Mouse (Mus musculus) hindbrain, embryonic 13.5 days (tissue): Measurements from ENCODE around the gene Krtap7-1. TPM values are rescaled to one million over a fixed set of nuclear protein-coding genes. Genes with fewer than 3 reads are reported as not detected.

Experiments
- ATAC-seq: fragments of 200-750 bp; cut with Nextera tagmentation; 2 replicates; pipeline ENCODE4 v1.8.0; 2017; ENCODE audit warnings: moderate TSS enrichment; ENCODE audit not compliant: low FRiP score
- H3K27ac ChIP-seq: fragments of 300-500 bp; sonication (generic); 2 replicates; pipeline ENCODE4 v1.5.1; 2015; ENCODE audit warnings: inconsistent platforms, mild to moderate bottlenecking, moderate library complexity
- H3K27me3 ChIP-seq: fragments of 300-500 bp; sonication (generic); 2 replicates; pipeline ENCODE4 v1.6.1; 2015; ENCODE audit warnings: mild to moderate bottlenecking, inconsistent platforms
- H3K36me3 ChIP-seq: fragments of 300-500 bp; sonication (generic); 2 replicates; pipeline ENCODE4 v1.6.1; 2015; ENCODE audit warnings: mild to moderate bottlenecking, inconsistent platforms
- H3K4me1 ChIP-seq: fragments of 300-500 bp; sonication (generic); replicated peaks from 2 replicates; pipeline ENCODE4 v1.6.1; 2015; ENCODE audit warnings: inconsistent platforms
- H3K4me2 ChIP-seq: fragments of 300-500 bp; sonication (generic); 2 replicates; pipeline ENCODE4 v1.6.1; 2015; ENCODE audit warnings: inconsistent platforms, mild to moderate bottlenecking, moderate library complexity
- H3K4me3 ChIP-seq: fragments of 300-500 bp; sonication (generic); 2 replicates; pipeline ENCODE4 v1.5.1; 2015; ENCODE audit warnings: mild to moderate bottlenecking, inconsistent platforms
- H3K9ac ChIP-seq: fragments of 300-500 bp; sonication (generic); 2 replicates; pipeline ENCODE4 v1.6.1; 2015; ENCODE audit warnings: mild to moderate bottlenecking, inconsistent platforms
- H3K9me3 ChIP-seq: fragments of 300-500 bp; sonication (generic); 2 replicates; pipeline ENCODE4 v1.6.1; 2016; ENCODE audit warnings: inconsistent platforms
- WGBS: fragments of 180-500 bp; shearing (Covaris S2); methylation state at CpG from one replicate; pipeline ENCODE4 v1.1.7; 2015; 5-methylcytosine and 5-hydroxymethylcytosine counted together
- polyA plus RNA-seq: library from polyadenylated mRNA; unstranded; fragments of >200 nt; fragmentation: Nextera tagmentation; extraction: Ambion mirVana; gene quantifications from 2 replicates; pipeline ENCODE4 v1.2.1, GENCODE M21; 2015

Gene Krtap7-1
- polyA plus RNA-seq, 1 experiment from 2014 or later, result not detected

DNA sequence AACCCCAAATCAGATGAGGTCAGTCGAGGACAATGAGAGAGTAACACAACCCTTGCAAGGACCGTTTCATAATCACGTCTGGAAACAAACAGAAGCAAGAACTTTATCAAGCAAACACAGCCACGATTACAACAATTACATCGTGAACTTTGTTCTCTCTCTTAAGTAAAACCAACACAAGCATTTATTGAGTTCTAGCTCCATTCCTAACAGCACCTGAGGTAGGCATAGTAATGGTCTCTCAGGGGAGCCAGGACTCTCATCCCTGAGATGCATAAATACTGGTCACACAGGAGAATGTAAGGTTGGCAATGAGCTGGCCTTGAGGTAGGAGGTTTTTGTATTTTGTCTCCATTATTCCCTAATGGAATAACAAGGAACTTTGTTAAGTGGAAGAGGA is 6.3 kb downstream of the Krtap7-1 start:
- no peak overlapping the region for H3K9ac ChIP-seq
- no peak overlapping the region for H3K27ac ChIP-seq
- H3K4me2 ChIP-seq, result no peak overlapping the region
- WGBS, result 88% methylated on average over 5 of the region's 5 CpGs
- H3K27me3 ChIP-seq, result no peaks in the 10 kb centered on the region
- H3K9me3 ChIP-seq, result no peaks in the 10 kb centered on the region
- ATAC-seq, result no peak
- H3K4me1 ChIP-seq, result no peaks in the 10 kb centered on the region
- no peaks in the 10 kb centered on the region for H3K36me3 ChIP-seq
- no peak overlapping the region for H3K4me3 ChIP-seq

DNA sequence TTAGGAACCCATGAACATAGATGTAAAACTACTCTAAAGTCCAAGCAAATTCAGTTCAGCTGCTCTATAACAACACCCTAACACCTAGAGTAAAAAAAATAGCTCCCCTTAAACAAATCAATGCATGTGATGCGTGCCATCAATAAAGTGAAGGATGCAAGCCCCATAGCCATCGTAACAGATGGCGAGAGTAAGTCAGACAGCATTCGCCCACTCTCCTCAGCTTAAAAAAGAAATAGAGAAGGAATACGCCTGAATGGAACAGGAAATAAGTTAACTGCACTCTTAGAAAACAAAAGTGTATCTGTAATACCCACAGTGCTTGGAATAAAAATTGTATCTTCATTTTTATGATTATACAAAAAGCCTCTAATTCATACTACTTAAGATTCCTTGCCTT is 11.1 kb downstream of the Krtap7-1 start:
- WGBS, result 92% methylated on average over 5 of the region's 5 CpGs
- no peak for ATAC-seq
- no peaks in the 10 kb centered on the region for H3K9me3 ChIP-seq

DNA sequence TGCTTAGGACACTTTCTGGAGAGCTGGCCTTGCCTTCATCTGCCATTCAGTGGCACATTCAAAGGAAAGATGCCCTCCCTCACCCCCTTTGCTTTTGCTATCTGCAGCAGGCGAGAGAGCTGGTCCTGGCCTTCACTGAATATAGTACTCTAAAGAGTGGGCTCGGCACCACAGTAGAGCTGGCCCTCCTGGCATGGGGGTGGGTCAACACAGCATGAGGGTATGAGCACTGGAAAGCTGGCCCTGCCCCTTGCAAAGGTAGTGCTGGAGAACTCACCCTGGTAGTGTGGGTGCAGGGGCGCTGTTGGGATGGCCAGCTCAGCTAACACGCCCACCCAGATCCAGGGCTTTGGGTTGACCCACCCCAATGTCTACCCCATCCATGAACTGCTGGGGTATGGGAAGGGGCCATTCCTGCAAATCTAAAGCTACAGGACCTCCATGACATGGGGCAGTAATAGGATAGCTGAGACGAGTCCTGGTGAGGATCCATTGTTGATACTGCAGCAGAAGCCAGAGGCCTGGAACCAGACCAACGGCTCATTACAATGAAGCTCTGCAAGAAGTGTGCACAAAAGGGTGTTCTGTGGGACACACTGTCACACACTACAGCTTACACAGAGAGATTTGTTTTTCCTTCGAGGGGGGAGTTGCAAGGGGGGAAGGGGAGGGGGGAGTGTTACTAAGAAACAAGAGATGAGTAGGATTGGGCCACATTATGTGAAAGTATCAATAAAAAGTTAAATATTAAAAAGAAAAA is 12.5 kb downstream of the Krtap7-1 start:
- no peaks in the 10 kb centered on the region for H3K27me3 ChIP-seq
- H3K9ac ChIP-seq, result no peak overlapping the region
- H3K4me1 ChIP-seq, result no peaks in the 10 kb centered on the region
- WGBS, result 77% methylated on average over 7 of the region's 7 CpGs
- H3K9me3 ChIP-seq, result no peaks in the 10 kb centered on the region
- H3K4me3 ChIP-seq, result no peak overlapping the region
- H3K27ac ChIP-seq, result no peak overlapping the region
- no peaks in the 10 kb centered on the region for H3K36me3 ChIP-seq
- no peak overlapping the region for H3K4me2 ChIP-seq
- peak; percentile 10; the same call in 1 of the 2 replicates for ATAC-seq

More for the DNA sequence above, 11.1 kb downstream of the Krtap7-1 start:
- Histone ChIP-seq H3K4me1 (no peaks in the 10 kb centered on the region), H3K27me3 (no peaks in the 10 kb centered on the region), H3K4me2 (no peak overlapping the region), H3K9ac (no peak overlapping the region), H3K27ac (no peak overlapping the region), H3K4me3 (no peak overlapping the region), H3K36me3 (no peaks in the 10 kb centered on the region)

DNA sequence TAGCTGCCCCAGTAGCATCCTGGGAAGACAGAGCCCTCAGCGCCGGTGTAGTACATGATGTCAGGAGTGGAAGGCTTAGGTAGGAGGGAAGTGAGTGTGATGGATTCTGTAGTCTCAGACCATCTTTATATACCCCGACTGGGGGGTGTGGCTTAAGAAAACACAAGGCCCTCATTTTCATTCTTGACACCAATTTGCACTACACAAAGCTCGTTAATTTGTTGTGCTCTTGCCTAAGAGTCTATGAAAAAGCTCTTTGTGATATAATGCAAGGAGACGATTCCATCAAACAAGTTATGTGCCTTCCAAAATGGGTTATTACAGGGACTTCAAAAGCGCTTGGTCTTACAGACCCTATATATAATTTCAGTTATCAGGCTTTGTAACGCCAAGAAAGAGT is 20.3 kb downstream of the Krtap7-1 start, which contains the start of gene Krtap8-1:
TSS of gene Krtap8-1 (minus strand) at position 101 of the 400 bp plus-strand sequence.
- WGBS, result 93% methylated on average over 7 of the region's 7 CpGs
- no peaks in the 10 kb centered on the region for H3K27me3 ChIP-seq
- H3K9me3 ChIP-seq, result no peaks in the 10 kb centered on the region
- no peak within 1 kb of the TSS for H3K4me2 ChIP-seq
- H3K4me1 ChIP-seq, result no peaks in the 10 kb centered on the region
- ATAC-seq, result no peak
- H3K4me3 ChIP-seq, result no peak within 1 kb of the TSS
- H3K27ac ChIP-seq, result no peak within 1 kb of the TSS
- no peak within 1 kb of the TSS for H3K9ac ChIP-seq
- H3K36me3 ChIP-seq, result no peaks in the 10 kb centered on the region

DNA sequence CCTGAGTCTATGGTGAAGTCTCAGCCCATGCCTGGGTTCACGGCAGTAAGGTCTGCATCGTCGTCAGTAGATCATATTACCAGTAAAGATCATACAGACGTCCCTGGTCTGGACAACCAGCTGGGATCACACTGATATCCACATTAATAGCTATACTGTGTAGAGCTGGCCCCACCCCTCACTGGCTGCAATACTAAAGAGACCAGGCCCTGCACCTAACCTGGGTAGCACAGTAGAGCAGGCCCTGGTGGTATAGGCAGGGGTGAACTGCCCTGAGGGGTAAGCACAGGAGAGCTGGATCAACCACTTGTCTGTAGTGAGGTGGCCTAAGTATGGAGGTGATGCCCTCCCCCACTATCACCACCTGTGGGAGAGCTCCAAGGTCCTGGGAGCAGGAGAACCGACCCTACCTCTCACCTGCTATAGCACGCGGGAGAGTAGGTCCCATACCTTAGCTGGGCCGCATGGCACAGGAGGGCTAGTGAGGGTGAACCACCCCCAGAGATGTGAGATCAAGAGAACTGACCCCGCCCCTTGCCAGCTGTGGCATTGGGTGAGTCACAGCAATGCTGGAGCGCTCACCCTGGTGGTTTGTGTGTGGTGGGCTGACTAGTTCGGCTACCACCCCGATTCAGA is 30.3 kb downstream of the Krtap7-1 start:
- no peaks in the 10 kb centered on the region for H3K9me3 ChIP-seq

DNA sequence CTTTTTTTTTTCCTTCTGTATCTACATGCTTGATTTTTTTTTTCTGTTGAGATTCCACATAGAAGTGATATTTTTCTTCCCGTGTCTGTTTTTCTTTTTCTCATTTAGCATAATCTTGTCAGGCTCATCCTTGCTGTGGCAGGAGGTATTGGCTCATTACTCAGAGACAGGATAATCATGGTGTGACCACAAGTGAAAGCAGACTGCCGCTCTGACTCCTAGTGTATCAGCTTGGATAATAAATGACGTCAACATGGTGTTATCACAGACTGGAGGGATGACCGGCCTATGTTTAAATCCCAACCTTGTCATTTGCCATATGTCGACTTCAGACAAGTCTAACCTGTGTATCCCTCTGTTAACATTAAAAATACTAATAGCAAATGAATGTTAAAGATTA is 46.9 kb downstream of the Krtap7-1 start:
- Histone ChIP-seq H3K9ac (no peak overlapping the region), H3K4me3 (no peak overlapping the region), H3K9me3 (no peaks in the 10 kb centered on the region), H3K27me3 (no peaks in the 10 kb centered on the region), H3K4me1 (0 out of 2 replicates have a peak, but pooled peaks cover 6% of the 10 kb centered on the region), H3K27ac (no peak overlapping the region), H3K4me2 (no peak overlapping the region), H3K36me3 (no peaks in the 10 kb centered on the region)
- WGBS, result 68% methylated on average over 5 of the region's 5 CpGs
- ATAC-seq, result no peak

More for the DNA sequence above, 30.3 kb downstream of the Krtap7-1 start:
- no peak overlapping the region for H3K9ac ChIP-seq
- no peak overlapping the region for H3K4me3 ChIP-seq
- 84% methylated on average over 12 of the region's 12 CpGs for WGBS
- H3K27ac ChIP-seq, result no peak overlapping the region
- no peaks in the 10 kb centered on the region for H3K27me3 ChIP-seq
- no peaks in the 10 kb centered on the region for H3K4me1 ChIP-seq
- ATAC-seq, result peak; percentile 66
- no peak overlapping the region for H3K4me2 ChIP-seq
- no peaks in the 10 kb centered on the region for H3K36me3 ChIP-seq

Other genes starting within 250 kb of the Krtap7-1 start
- not detected in 2 replicates for gene Krtap21-1, start 104.5 kb downstream of the Krtap7-1 start, polyA plus RNA-seq
- not detected in 2 replicates for gene Krtap6-2, start 88.2 kb downstream of the Krtap7-1 start, polyA plus RNA-seq
- gene Krtap8-1, start 20.4 kb downstream of the Krtap7-1 start, polyA plus RNA-seq, result not detected in 2 replicates
- not detected in 2 replicates for gene Krtap11-1, start 62.9 kb upstream of the Krtap7-1 start, polyA plus RNA-seq